Mouse (Mus musculus) lung, postnatal 10 days (tissue): ENCODE measurements around the gene Gm14744.
"Not testable (repeated sequence)": the region's sequence is repeated elsewhere in the genome, so short reads cannot be mapped to it uniquely, and the experiment has no call there.

Experiments used
- DNase-seq: peaks from one replicate; pipeline ENCODE4 v3.0.0; 2021

Gene Gm14744

DNA sequence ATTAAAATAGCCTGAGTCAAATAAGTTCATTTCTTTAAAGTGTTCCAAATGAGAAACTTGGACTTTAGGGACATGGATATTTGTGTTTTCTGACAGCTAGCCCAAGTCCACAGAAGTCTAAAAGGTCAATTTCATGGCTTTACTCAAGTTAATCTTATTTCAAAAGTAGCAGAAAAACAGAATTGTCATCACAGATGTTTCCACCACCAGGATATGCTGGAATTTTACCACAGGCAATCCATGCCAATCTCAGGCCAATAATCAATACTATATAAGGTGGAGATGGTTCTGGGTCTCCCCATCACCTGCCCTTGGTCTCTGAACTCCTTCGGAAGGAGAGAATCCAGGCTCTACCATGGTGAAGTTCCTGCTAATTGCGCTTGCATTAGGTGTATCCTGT, at the start of gene Gm14744:
Gene Gm14744, plus strand, starts transcription at position 301 of the 400 bp plus-strand sequence.
- not testable (repeated sequence) for DNase-seq

DNA sequence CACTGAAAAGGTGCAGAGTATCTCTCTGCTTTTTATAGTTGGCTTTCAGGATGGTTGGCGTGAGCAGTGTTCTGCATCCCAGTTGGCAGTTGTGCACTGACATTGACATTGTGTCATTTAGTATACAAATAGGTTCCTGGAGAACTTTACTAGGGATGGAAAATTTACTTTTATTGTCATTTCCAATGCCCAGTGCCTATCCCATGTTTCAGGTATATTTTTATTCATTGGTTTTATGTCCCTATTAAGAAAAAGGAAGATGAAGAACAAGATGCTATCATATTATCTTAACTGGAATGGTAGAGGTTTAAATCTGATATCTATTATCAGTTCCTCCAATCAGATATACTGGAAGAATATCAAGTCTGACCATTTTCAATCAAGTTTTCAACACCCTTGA, 11.0 kb upstream of the Gm14744 start, which contains the start of gene Pbsn:
Gene Pbsn, minus strand, starts transcription at position 101 of the 400 bp plus-strand sequence.
- DNase-seq, result no peak

DNA sequence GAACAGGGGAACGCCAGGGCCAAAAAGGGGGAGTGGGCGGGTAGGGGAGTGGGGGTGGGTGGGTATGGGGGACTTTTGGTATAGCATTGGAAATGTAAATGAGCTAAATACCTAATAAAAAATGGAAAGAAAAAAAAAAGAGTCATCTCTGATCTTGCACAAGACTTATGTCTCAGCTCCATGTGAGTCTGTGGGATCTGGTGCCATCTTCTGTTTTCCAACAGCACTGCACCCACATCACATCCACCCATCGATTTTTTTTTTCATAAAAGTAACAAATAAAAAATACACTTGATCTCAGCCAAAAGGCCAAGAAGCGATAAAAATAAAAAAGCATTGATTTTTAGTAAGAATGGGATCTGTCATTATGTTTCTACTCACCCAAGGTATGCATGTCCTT, 15.5 kb downstream of the Gm14744 start:
- DNase-seq, result not testable (repeated sequence)
